Mouse (Mus musculus): ENCODE results near the gene Retreg3.
A peak's percentile ranks its signal among the peaks of the same experiment; 100 is the strongest.

GRCm38 (mm10) chr11:101063676-101064327, 55.9 kb downstream of the Retreg3 start:
- TF ChIP-seq E2F4 (IDR thresholded peaks at IDR 0.05; ENCODE audit: borderline replicate concordance, low read depth, low read length), result no peak
- peak; percentile 18; the same call in 1 of the 2 replicates for TF ChIP-seq NRF1 (IDR thresholded peaks at IDR 0.05; ENCODE audit: insufficient read depth, low read depth, low read length, poor library complexity, severe bottlenecking)
- no peak for TF ChIP-seq CTCF (IDR thresholded peaks at IDR 0.05 in 2 of 3, conservative IDR thresholded peaks at IDR 0.05 in 1 of 3; ENCODE audit: control insufficient read depth in 1 of 3, insufficient read depth in 1 of 3, low read depth in 2 of 3, low read length in 3 of 3, poor library complexity in 1 of 3, severe bottlenecking in 1 of 3)
- TF ChIP-seq ETS1 (IDR thresholded peaks at IDR 0.05; ENCODE audit: low read depth, low read length), result peak; percentile 93
- TF ChIP-seq USF1 (IDR thresholded peaks at IDR 0.05; ENCODE audit: low read depth, low read length), result no peak; the same call in none of the 2 replicates
- TF ChIP-seq EP300 (IDR thresholded peaks at IDR 0.05; ENCODE audit: low read depth in 1 of 2, low read length in 2 of 2), result peak; percentile 92 to 93
- no peak for TF ChIP-seq ZNF384 (IDR thresholded peaks at IDR 0.05; ENCODE audit: low read depth, low read length)
- no peak for TF ChIP-seq GABPA (IDR thresholded peaks at IDR 0.05; ENCODE audit: low read depth, low read length)
- TF ChIP-seq TAL1 (IDR thresholded peaks at IDR 0.05; ENCODE audit: low read length), result peak; percentile 96

Data from MEL (cell line).